Mouse (Mus musculus) hindbrain, embryonic 11.5 days (tissue): ENCODE data around the gene Irf2bp1. TPM values are rescaled to one million over a fixed set of nuclear protein-coding genes. Genes with fewer than 3 reads are reported as not detected.
A peak's percentile ranks its signal among the peaks of the same experiment; 100 is the strongest.

Experiments
- ATAC-seq: fragments of 200-750 bp; cut with Nextera tagmentation; 2 replicates; pipeline ENCODE4 v1.8.0; 2017; ENCODE audit warnings: mild to moderate bottlenecking, moderate TSS enrichment, moderate library complexity; ENCODE audit not compliant: low FRiP score
- DNase-seq: peaks from one replicate; pipeline ENCODE4 v3.0.0-alpha.2; 2015; ENCODE audit warnings: low spot score
- H3K27ac ChIP-seq: fragments of 300-500 bp; sonication (generic); 2 replicates; pipeline ENCODE4 v1.5.1; 2014; ENCODE audit warnings: mild to moderate bottlenecking, low read depth, low read length
- H3K27me3 ChIP-seq: fragments of 300-500 bp; sonication (generic); 2 replicates; pipeline ENCODE4 v1.6.1; 2014; ENCODE audit warnings: mild to moderate bottlenecking, low read length, moderate library complexity, mixed read lengths; ENCODE audit not compliant: control insufficient read depth, insufficient read depth
- H3K36me3 ChIP-seq: fragments of 300-500 bp; sonication (generic); 2 replicates; pipeline ENCODE4 v1.6.1; 2014; ENCODE audit warnings: mild to moderate bottlenecking, low read length, moderate library complexity, mixed read lengths; ENCODE audit not compliant: control insufficient read depth, insufficient read depth
- H3K4me1 ChIP-seq: fragments of 300-500 bp; sonication (generic); replicated peaks from 2 replicates; pipeline ENCODE4 v1.6.1; 2014; ENCODE audit warnings: low read length, mixed read lengths; ENCODE audit not compliant: control insufficient read depth, insufficient read depth
- H3K4me2 ChIP-seq: fragments of 300-500 bp; sonication (generic); replicated peaks from 2 replicates; pipeline ENCODE4 v1.6.1; 2014; ENCODE audit warnings: mild to moderate bottlenecking, low read depth, low read length
- H3K4me3 ChIP-seq: fragments of 300-500 bp; sonication (generic); 2 replicates; pipeline ENCODE4 v1.5.1; 2014; ENCODE audit warnings: low read depth, low read length
- H3K9ac ChIP-seq: fragments of 300-500 bp; sonication (generic); 2 replicates; pipeline ENCODE4 v1.6.1; 2014; ENCODE audit warnings: low read depth, low read length
- H3K9me3 ChIP-seq: fragments of 300-500 bp; sonication (generic); 2 replicates; pipeline ENCODE4 v1.6.1; 2016; ENCODE audit warnings: low read length; ENCODE audit not compliant: control insufficient read depth
- WGBS: fragments of 180-500 bp; shearing (Covaris S2); extraction: QIAGEN DNeasy Blood & Tissue Kit; methylation state at CpG from one replicate; pipeline ENCODE4 v1.1.7; 2014; 5-methylcytosine and 5-hydroxymethylcytosine counted together
- polyA plus RNA-seq: library from polyadenylated mRNA; unstranded; fragments of >200 nt; fragmentation: Nextera tagmentation; extraction: Ambion mirVana; gene quantifications from 2 replicates; pipeline ENCODE4 v1.2.1, GENCODE M21; 2014

Gene Irf2bp1
- polyA plus RNA-seq, 1 experiment from 2014 or later = 26.0 TPM

- Histone ChIP-seq H3K9ac (no peak overlapping the region), H3K4me2 (no peak overlapping the region), H3K36me3 (peaks cover 9% of the 10 kb centered on the region; the same call in 1 of the 2 replicates), H3K9me3 (no peaks in the 10 kb centered on the region), H3K4me1 (no peaks in the 10 kb centered on the region), H3K4me3 (no peak overlapping the region), H3K27me3 (peaks cover 8% of the 10 kb centered on the region), H3K27ac (no peak overlapping the region)
- ATAC-seq (no peak), DNase-seq (no peak)
These were observed 24.2 kb downstream of the Irf2bp1 start for GRCm38 (mm10) chr7:19028067-19028466.

- whole genome bisulfite sequencing = 64% methylated on average over 6 of the region's 6 CpGs
- Histone ChIP-seq H3K9ac (no peak overlapping the region), H3K4me3 (no peak overlapping the region), H3K27ac (no peak overlapping the region), H3K4me2 (no peak overlapping the region), H3K9me3 (no peaks in the 10 kb centered on the region), H3K4me1 (no peaks in the 10 kb centered on the region), H3K36me3 (peaks cover 9% of the 10 kb centered on the region; the same call in 1 of the 2 replicates), H3K27me3 (no peaks in the 10 kb centered on the region)
- ATAC-seq (peak; percentile 42), DNase-seq (peak; percentile 81)
These were observed 25.3 kb downstream of the Irf2bp1 start for GRCm38 (mm10) chr7:19029084-19029653.

- H3K9ac ChIP-seq = no peak overlapping the region
- H3K27ac ChIP-seq = 0 out of 2 replicates have a peak overlapping the region, but pooled peaks have one; percentile 17
- 34% methylated on average over 4 of the region's 4 CpGs for WGBS
- no peak for DNase-seq
- H3K4me2 ChIP-seq = no peak overlapping the region
- H3K4me3 ChIP-seq = no peak overlapping the region
- no peak for ATAC-seq
- no peaks in the 10 kb centered on the region for H3K27me3 ChIP-seq
- no peaks in the 10 kb centered on the region for H3K4me1 ChIP-seq
- H3K36me3 ChIP-seq = peaks cover 13% of the 10 kb centered on the region
- H3K9me3 ChIP-seq = no peaks in the 10 kb centered on the region
These were observed 27.8 kb downstream of the Irf2bp1 start for GRCm38 (mm10) chr7:19031641-19032040.

GRCm38 (mm10) chr7:19044616-19045015, 40.8 kb downstream of the Irf2bp1 start:
- no peak overlapping the region for H3K4me3 ChIP-seq
- H3K27me3 ChIP-seq = no peaks in the 10 kb centered on the region
- no peak overlapping the region for H3K4me2 ChIP-seq
- ATAC-seq = no peak
- no peak overlapping the region for H3K9ac ChIP-seq
- no peaks in the 10 kb centered on the region for H3K9me3 ChIP-seq
- no peak overlapping the region for H3K27ac ChIP-seq
- no peak for DNase-seq
- WGBS = 94% methylated on average over 6 of the region's 6 CpGs
- peaks cover 20% of the 10 kb centered on the region for H3K36me3 ChIP-seq
- H3K4me1 ChIP-seq = no peaks in the 10 kb centered on the region

GRCm38 (mm10) chr7:19046286-19047069, 42.6 kb downstream of the Irf2bp1 start:
- 93% methylated on average over 11 of the region's 11 CpGs for WGBS
- DNase-seq = no peak
- Histone ChIP-seq H3K27ac (no peak overlapping the region), H3K4me3 (no peak overlapping the region), H3K9ac (no peak overlapping the region), H3K36me3 (peaks cover 26% of the 10 kb centered on the region), H3K4me2 (no peak overlapping the region), H3K27me3 (no peaks in the 10 kb centered on the region), H3K4me1 (no peaks in the 10 kb centered on the region), H3K9me3 (no peaks in the 10 kb centered on the region)
- no peak for ATAC-seq

GRCm38 (mm10) chr7:19048006-19048527, 44.2 kb downstream of the Irf2bp1 start:
- 89% methylated on average over 13 of the region's 14 CpGs for WGBS
- Histone ChIP-seq H3K4me2 (no peak overlapping the region), H3K27ac (no peak overlapping the region), H3K9me3 (no peaks in the 10 kb centered on the region), H3K27me3 (no peaks in the 10 kb centered on the region), H3K4me1 (no peaks in the 10 kb centered on the region), H3K9ac (no peak overlapping the region), H3K4me3 (no peak overlapping the region), H3K36me3 (peaks cover 17% of the 10 kb centered on the region)
- no peak for ATAC-seq
- DNase-seq = no peak

- DNase-seq = no peak
- no peak overlapping the region for H3K27ac ChIP-seq
- no peak overlapping the region for H3K4me3 ChIP-seq
- H3K27me3 ChIP-seq = no peaks in the 10 kb centered on the region
- peaks cover 17% of the 10 kb centered on the region for H3K36me3 ChIP-seq
- WGBS = 88% methylated on average over 5 of the region's 5 CpGs
- no peak overlapping the region for H3K9ac ChIP-seq
- H3K4me1 ChIP-seq = no peaks in the 10 kb centered on the region
- H3K4me2 ChIP-seq = no peak overlapping the region
- H3K9me3 ChIP-seq = no peaks in the 10 kb centered on the region
- ATAC-seq = no peak
These were observed 45.4 kb downstream of the Irf2bp1 start for GRCm38 (mm10) chr7:19049252-19049651.

- 94% methylated on average over 8 of the region's 8 CpGs for WGBS
- Histone ChIP-seq H3K27ac (no peak overlapping the region), H3K27me3 (no peaks in the 10 kb centered on the region), H3K36me3 (peaks cover 17% of the 10 kb centered on the region), H3K9me3 (no peaks in the 10 kb centered on the region), H3K4me2 (no peak overlapping the region), H3K4me1 (no peaks in the 10 kb centered on the region), H3K9ac (no peak overlapping the region), H3K4me3 (no peak overlapping the region)
- no peak for DNase-seq
- ATAC-seq = no peak
These were observed 46.3 kb downstream of the Irf2bp1 start for GRCm38 (mm10) chr7:19050172-19050571.

GRCm38 (mm10) chr7:19051161-19051560, 47.3 kb downstream of the Irf2bp1 start:
- no peak for ATAC-seq
- Histone ChIP-seq H3K9ac (no peak overlapping the region), H3K4me3 (no peak overlapping the region), H3K27me3 (no peaks in the 10 kb centered on the region), H3K9me3 (no peaks in the 10 kb centered on the region), H3K27ac (no peak overlapping the region), H3K36me3 (peaks cover 16% of the 10 kb centered on the region), H3K4me2 (no peak overlapping the region), H3K4me1 (no peaks in the 10 kb centered on the region)
- no peak for DNase-seq
- 66% methylated on average over 4 of the region's 4 CpGs for WGBS
